Mouse (Mus musculus) left cerebral cortex, postnatal 25 days (tissue): ENCODE results near the gene Lmo7. TPM values are rescaled to one million over a fixed set of nuclear protein-coding genes. Genes with fewer than 3 reads are reported as not detected.
A peak's percentile ranks its signal among the peaks of the same experiment; 100 is the strongest.

Source experiments
- DNase-seq, 2 experiments: peaks; one replicate each; pipeline ENCODE4 v3.0.0; 2022; ENCODE audit warnings: low spot score in 2 of 2, mixed read lengths in 1 of 2
- intact Hi-C: fragments of 180-260 bp; cut with DNase I; formaldehyde crosslinking; loops from one replicate; pipeline ENCODE4 v1.15.1; 2025
- total RNA-seq, 2 experiments: library from RNA; stranded (reverse); gene quantifications; 2 replicates each; pipeline ENCODE4 v1.2.3; 2021

The Lmo7 gene
- total RNA-seq, 2 experiments from 2014 or later = 91.0 to 115 TPM

DNA sequence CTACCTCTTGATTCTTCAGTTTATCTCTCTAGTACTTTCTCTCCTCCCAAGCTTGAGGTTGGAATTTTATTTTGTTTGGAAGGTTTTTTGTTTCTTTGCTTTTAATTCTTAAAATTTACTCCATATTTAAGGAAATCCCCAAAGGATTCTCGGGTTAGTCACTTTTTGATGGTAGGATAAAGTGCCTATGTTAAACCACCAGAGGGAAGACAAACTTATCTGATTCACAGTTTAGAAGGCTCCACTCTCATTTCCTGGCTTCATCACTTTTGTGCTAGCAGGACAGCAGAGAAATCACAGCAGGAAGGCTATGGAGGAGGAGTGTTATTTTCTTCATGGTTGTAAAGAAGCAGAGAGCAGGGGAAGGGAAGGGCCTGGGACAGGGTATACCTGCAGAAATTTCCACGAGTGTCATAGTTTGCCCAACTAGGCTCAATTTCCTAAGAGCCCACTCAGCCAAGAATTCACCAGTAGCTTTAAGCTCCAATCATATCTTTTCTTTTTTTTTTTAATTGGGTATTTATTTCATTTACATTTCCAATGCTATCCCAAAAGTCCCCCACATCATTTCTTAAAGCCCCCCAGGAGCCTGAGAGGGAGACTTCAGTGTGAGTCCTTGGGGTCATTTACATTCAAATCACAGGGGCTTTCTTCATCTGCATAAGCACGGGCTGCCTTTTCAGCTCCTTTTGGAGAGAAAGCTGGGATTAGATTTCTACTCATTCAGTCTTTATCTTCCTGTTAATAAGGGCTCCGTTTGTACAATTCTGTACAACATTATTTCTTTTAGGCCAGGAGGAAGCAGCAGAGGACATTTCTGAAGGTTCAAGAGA is 46.8 kb downstream of the Lmo7 start:
- intact Hi-C loops = no loop called here
- DNase-seq = no peak

DNA sequence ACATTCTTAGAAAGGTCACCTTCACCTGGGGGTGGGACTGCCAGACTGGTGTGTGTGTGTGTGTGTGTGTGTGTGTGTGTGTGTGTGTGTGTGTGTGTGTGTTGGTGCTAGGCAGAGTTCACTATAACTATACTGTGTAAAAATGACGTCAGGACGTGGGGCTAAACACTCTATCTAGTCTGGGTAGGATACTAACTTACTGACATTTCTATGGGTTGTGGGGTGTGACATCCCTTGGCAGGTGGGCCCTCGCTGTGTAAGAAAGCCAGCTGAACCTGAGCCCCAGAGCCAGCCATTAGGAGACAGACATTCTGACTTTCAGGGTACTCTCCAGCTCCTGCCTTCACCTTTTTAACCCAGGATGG is 47.4 kb downstream of the Lmo7 start:
- no peak for DNase-seq
- intact Hi-C loops = no loop called here

DNA sequence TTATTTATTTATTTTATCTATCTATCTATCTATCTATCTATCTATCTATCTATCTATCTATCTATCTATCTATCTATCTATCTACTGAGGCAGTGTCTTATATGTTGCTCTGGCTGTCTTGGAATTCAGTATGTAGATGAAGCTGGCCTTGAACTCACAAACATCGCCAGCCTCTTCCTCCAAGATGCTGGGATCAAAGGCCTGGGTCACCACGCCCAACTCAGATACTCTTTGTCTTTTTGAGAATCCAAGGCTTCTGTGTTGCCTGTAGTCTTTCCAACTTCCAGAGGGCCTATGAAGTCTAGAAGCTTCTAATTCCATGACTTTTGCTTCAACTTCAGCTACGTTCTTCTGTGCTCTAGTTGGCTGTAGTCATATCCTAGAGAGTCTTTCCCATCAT is 48.7 kb downstream of the Lmo7 start:
- no peak for DNase-seq
- intact Hi-C loops = no loop called here

DNA sequence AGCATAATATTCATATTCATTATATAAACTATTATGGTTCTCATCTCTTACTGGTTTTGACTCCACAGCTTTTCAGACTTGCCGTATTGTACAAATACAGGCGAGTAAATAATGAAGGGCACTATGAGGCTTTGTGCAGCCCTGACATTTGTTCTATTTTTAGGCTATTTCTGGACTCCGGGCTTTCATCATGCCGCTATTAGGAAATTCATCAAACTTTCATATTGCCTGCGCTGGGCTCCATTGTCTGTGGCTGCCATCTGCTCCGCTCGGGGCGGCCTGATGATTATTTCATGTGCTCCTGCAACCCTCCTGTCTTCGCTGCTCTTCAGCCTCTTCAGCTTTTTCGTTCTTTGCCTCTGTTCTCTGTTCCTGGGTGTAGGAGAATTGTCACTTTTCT is 50.3 kb downstream of the Lmo7 start:
- no peak for DNase-seq
- intact Hi-C loops = loop anchor here (5.0 to 10.0 kb wide), 3 partner anchors 147 to 1215 kb away; no protein-coding TSS in a partner anchor

DNA sequence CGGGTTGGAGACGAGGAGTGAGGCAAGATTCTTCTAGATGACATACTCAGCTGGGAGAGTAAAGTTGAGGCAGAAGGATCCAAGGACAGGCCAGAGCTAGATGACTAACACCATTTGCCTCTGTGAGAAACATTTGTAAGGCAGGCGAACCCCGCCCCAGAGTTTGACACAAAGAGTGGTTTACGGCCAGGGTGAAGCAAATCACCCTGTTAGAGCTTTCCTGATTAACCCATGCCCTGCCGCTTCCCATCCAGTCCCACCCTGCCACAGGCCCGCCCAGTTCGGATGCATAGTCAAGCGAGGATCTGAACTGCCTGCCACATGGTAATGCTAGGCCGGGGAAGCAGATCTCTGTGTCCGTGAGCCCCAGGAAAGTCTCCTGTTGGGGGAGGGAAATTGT is 51.5 kb downstream of the Lmo7 start:
- intact Hi-C loops = loop anchor here (5.0 to 10.0 kb wide), 3 partner anchors 146 to 1214 kb away; no protein-coding TSS in a partner anchor

DNA sequence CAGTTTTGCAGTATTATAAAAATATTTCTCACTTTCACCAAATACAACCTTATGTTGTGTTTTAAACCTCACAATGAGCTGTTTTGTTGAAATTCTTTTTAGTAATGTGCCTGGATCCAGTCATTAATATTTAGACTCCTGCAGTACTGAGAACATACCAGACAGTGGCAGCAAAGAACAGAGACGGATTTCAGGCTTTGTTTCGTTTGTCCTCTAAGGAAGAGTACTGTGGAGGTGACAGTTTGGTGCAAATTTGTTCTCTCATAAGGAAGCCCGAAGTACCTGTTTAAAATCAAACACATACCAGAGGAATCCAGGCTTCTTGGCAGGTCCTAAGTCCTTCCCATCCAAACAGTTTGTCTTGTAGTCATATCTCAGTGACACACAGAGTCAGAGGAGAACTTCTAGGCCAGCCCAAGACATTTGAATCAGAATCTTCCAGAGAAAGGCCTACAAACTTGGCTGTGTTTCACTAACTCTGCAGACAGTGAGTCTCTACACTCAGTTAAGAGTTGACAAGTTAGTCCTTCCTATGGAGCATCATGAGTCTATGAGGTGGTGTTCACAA is 52.3 kb downstream of the Lmo7 start:
- peak; percentile 42 to 66 for DNase-seq
- intact Hi-C loops = loop anchor here (5.0 to 10.0 kb wide), 3 partner anchors 145 to 1213 kb away; no protein-coding TSS in a partner anchor

More for the DNA sequence above, 51.5 kb downstream of the Lmo7 start:
- no peak for DNase-seq

DNA sequence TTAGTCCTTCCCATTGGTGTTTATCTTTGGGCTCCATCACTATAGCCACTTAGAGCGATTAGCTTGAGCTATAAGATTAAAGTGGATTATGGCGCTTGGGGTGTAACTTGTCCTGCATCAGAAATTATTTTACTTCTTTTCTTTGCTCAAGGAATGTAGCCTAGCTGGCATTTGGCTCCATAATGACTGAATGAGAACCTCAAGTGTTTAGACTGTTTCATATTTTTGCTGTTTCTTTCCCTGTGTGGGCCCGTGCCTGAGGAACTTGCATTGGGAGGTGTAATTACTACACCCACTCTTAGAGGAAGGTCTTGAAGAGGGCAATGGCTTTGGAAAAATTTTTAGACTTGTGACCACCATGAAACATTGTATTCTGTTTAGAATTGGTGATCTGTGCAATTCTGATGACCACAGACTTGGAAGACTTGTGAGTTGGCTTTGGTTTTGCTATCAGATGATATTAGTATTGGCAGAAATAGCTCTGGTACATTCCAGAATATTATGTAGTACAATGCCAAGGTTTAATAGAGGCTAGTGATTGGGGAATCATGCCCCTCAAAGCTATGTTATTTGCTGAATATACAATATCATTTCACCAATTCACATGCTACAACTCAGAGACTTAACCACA is 54.7 kb downstream of the Lmo7 start:
- intact Hi-C loops = loop anchor here (5.0 to 10.0 kb wide), 3 partner anchors 143 to 1210 kb away; no protein-coding TSS in a partner anchor
- no peak for DNase-seq

DNA sequence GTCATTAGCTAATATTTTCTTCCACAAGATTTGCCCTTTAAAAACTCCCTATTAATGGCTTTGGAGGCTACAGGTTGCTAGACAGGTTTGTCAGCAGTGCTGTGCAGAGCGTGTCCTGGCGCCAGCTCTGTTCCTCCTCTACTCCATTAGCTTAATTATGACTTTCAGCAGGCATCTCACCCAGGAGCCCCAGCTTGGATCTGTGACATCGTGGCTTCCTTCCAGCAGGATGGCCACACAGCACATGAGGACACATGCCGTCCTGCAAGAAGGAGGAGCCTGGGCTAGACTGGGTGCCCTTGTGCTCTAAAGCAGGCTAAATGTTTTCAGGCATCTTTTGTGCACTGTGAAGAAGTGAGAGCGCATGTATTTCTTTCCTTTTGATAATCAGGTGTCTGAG is 58.1 kb downstream of the Lmo7 start:
- intact Hi-C loops = loop anchor here (10.0 kb wide), 1 partner anchor 1207 kb away; no protein-coding TSS in a partner anchor
- no peak for DNase-seq

DNA sequence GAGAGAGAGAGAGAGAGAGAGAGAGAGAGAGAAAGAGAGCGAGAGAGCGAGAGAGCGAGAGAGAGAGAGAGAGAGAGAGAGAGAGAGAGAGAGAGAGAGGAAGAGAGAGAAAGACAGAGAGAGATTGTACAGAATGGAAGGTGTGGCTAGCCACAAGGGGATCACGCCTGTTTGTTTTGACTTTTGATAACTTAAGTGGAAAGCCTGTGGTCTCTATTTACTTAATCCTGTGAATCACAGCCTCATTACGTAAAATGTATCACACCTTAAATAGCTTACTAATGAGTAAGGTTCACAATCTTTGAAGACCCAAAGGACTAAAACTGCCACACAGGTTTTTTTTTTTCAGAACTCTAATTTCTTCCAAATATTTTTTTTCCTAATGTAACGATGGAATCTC is 58.7 kb downstream of the Lmo7 start:
- intact Hi-C loops = loop anchor here (10.0 kb wide), 1 partner anchor 1206 kb away; no protein-coding TSS in a partner anchor
- DNase-seq = no peak

DNA sequence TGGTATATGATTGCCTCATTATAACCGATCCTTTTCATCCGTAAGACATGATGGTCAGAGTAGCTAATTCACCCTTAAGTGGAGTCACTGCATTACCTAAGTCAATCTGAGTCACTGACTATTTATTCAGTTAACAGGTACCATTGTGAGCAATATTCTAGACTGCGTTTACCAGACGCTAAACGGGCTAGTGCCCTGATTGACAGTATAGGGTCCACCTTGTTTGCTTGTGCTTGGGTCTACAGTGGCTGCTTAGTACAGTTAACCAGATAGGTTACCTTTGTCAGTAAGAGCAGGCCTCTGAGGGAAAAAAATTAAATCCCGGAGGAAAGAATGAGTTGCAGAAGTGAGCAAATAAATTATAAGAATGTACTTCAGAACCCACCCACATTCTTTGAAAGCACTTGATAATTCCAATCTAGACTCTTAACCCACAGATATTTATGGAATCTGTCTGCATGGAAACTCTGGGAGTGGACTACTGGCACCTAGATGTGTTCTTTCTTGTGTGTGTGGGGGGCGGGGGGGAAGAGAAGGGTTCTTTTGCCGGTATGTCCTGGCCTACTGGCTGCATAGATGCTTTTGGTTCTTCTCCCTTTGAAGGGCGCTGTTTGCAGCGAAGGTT is 64.9 kb downstream of the Lmo7 start:
- intact Hi-C loops = no loop called here
- DNase-seq = no peak

DNA sequence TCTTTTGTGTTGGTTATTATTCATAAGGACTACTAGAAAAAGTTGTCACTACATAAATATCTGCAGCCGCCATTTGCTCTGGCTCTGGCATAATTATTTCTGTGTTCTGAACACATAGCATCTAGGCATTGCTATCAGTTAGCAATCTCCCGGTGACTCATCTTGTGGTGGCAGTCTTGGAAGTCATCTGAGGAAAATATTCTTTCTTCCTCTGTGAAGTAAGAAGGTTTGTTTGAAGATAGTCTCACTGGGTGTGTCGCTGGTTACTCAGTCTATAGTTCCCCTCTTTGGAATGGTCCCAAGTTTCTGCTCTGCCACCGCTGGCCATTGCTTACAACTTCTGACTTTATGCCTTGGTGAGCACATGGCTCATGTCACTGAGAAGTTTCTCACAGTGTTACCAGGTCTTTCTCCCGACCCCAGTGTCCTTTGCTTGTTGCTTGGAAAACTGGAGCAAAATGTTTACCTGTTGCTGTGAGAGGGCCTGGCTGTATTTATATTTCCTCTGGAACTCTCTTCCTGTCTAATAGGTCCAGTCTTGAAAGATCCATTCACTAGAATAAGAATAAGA is 68.3 kb downstream of the Lmo7 start:
- peak in 1 of 2 experiments; percentile 25 for DNase-seq

DNA sequence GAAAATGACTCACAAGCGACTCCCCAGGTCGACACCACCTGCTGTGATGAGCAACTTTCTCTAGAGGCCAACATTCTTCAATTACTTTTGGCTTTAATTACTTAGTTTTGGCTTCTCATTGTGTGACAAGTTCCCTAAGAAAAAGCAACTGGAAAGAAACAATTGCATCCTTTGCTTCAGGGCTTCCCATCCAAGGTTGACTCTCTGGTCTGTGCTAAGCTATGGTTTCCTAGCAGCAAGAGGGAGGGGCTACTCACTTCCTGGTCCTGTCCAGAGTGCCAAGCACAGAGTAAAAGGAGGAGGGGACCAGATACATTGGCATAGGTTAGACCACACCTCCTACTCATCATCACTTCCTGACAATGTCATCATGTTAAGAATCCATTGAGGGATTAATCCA is 69.0 kb downstream of the Lmo7 start:
- intact Hi-C loops = no loop called here

More for the DNA sequence above, 68.3 kb downstream of the Lmo7 start:
- intact Hi-C loops = no loop called here

DNA sequence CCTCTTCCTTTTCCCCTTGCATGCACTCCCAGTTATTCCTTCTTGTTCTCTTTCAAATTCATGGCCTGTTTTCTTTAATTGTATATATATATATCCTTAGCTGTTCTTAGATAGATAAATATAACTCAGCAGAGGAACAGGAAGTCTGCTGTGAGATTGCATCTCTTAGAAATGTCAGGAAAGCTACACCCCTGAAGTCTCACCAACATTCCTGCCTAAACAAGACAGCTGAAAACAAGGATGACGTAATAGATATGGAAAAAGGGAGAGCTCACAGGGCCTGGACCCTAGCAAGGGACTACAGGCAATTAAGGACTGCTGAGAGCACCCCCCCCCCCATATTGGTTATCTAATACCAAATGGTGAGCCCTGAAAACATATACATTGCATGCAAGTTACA is 71.9 kb downstream of the Lmo7 start:
- no peak for DNase-seq
- intact Hi-C loops = no loop called here

More for the DNA sequence above, 69.0 kb downstream of the Lmo7 start:
- DNase-seq = no peak

DNA sequence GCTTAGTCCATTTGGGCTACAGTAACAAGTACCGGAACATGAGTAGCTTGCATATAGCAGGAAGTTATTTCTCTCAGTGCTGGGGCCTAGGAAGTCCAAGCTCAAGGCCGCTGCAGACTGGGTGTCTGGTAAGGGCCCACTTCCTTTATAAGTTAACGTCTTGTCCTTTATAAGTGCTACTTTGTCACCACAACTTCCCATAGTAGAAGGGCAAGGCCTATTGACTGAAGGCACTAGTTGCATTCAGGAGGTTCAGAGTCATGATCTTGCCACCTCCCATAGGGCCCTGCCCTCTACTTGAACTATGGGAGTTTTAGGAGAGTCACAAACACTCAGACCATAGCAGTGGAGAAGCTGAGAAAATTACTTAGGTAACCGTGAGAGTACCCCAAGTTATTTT is 74.4 kb downstream of the Lmo7 start:
- intact Hi-C loops = no loop called here

DNA sequence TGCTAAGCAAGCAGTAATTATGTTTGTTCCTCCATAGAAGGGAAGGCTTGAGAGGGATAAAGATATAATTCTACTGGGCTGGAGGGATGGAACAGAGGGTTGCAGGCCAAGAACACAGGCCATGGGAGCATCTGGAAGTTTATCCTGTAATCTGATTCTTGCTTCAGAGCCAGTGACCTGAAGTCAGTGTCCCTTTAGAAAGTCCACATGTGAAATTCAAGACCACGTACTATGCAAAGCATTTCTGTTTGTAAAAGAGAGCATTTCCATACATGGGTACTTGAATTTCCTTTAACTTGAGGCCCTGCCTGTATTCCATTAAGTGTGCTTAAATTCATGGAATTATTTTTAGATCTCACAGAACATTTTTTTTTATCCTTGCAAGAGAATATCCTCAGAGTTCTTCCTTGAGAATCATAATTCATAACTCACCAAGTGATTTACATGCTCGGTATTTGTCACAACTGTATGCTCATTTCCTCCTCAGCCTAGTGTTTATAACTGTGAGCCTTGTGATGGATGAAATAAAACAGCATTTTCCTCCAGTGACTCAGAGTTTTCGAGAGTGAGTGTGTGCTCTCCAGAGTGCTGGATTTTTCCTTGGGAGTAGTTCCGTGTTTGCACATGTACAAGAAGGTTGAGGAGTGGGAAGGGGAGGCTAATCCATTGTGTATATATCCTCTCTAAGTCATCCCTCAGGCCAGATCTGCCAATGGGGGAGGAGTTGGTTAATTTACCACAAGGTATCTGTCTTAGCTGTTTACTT is 75.0 kb downstream of the Lmo7 start:
- peak in 1 of 2 experiments; percentile 31 for DNase-seq
- intact Hi-C loops = no loop called here

More for the DNA sequence above, 74.4 kb downstream of the Lmo7 start:
- DNase-seq = no peak

DNA sequence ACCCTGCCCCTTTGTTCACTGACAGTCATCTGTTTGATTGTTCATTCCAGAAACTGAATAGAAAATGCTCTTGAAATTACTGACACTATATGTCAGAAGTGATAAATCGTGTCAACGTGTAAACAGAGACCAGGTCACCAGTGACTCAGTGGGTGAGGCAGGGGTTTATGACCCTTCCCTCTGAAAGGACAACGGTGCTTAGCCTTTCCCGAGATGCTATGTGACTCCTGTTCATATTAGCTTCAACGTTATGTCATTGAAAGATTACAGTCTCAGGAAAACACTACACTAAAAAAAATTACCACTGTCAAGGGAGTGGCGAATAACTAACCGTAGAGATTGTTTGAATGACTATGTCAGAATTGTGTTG is 75.6 kb downstream of the Lmo7 start:
- intact Hi-C loops = no loop called here
- no peak for DNase-seq

DNA sequence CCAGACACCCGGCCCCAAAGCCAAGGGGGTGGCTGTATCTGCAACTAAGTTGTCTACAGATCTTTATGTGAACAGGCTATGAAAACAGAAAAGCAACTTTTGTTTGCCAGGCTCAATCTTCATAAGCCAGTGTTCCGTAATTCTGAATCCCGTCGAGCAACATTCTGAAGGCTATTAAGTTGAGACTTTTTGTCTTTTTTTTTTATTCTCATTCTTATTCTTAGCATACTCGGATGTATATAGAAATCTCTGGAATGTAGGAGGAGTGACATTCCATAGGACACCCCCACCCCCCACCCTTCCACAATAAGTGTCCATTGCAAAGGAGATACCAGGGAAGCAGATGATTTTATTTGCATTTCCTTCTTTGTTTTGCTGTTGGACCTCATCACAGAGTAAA is 76.3 kb downstream of the Lmo7 start:
- intact Hi-C loops = no loop called here
- no peak for DNase-seq

DNA sequence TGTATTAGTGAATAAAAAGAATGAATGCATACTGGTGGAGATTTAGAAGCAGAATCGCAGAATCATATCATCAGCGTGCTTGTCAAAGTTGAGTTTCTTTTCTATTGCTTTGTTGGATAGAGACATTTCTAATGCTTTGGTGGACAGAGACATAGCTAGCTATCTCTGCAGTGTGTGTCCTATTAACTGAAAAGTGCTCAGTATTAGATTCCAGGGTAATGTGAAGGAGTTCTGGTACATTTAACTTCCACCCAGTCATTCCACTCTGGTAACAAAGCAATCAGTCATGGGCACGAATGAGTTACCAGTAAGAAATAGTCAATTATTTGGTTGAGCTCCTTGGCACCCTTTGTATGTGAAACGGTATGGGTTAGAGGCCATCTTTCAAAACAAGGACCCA is 76.8 kb downstream of the Lmo7 start:
- no peak for DNase-seq
- intact Hi-C loops = no loop called here

DNA sequence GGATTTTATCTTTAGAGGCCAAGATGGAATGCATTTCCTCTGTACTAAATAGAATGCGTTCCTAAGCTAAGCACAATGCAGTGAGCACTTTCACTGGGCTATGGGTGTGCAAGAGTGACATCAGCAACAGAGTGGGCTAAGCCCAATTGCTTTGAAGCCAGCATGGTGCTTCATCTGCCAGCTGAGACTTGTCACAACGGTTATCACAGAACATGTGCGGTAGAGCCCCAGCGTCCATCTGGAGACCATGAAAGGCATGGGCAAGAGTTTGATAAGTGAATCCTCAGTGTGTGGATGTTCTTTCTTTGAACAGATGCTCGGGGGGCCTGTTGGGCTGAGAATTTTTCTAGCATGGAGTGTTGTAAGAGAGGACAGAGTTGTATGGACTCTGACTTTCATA is 86.7 kb downstream of the Lmo7 start:
- no peak for DNase-seq
- intact Hi-C loops = no loop called here
